Mouse (Mus musculus) frontal cortex, postnatal 10 days (tissue): ENCODE measurements around the gene Fbxo47.
"Not testable (repeated sequence)": the region's sequence is repeated elsewhere in the genome, so short reads cannot be mapped to it uniquely, and the experiment has no call there.

Experiments used
- DNase-seq, 2 experiments: peaks; one replicate each; pipeline ENCODE4 v3.0.0; 2022; ENCODE audit warnings: low spot score in 2 of 2, mixed read lengths in 1 of 2

Gene Fbxo47

GRCm38 (mm10) chr11:97880362-97880761 lies 3.6 kb downstream of the Fbxo47 start:
- DNase-seq, result no peak

GRCm38 (mm10) chr11:97877341-97877740 lies 6.6 kb downstream of the Fbxo47 start:
- DNase-seq, result no peak

- DNase-seq, result no peak
These were observed 9.6 kb downstream of the Fbxo47 start for GRCm38 (mm10) chr11:97874396-97874795.

- not testable (repeated sequence) for DNase-seq
These were observed 11.6 kb downstream of the Fbxo47 start for GRCm38 (mm10) chr11:97872378-97872777.

- no peak for DNase-seq
These were observed 16.4 kb downstream of the Fbxo47 start for GRCm38 (mm10) chr11:97867591-97867990.

GRCm38 (mm10) chr11:97866091-97866888 lies 17.7 kb downstream of the Fbxo47 start:
- no peak for DNase-seq

GRCm38 (mm10) chr11:97865421-97865820 lies 18.5 kb downstream of the Fbxo47 start:
- DNase-seq, result no peak

- DNase-seq, result no peak
These were observed 21.8 kb downstream of the Fbxo47 start for GRCm38 (mm10) chr11:97862148-97862547.

GRCm38 (mm10) chr11:97855473-97855872 lies 28.5 kb downstream of the Fbxo47 start:
- no peak for DNase-seq

GRCm38 (mm10) chr11:97851601-97852000 lies 32.4 kb downstream of the Fbxo47 start:
- no peak for DNase-seq

- DNase-seq, result no peak
These were observed 33.6 kb downstream of the Fbxo47 start for GRCm38 (mm10) chr11:97850367-97850766.

- DNase-seq, result no peak
These were observed 42.0 kb downstream of the Fbxo47 start for GRCm38 (mm10) chr11:97842001-97842400.

- peak; percentile 83 to 93 for DNase-seq
These were observed 42.8 kb downstream of the Fbxo47 start for GRCm38 (mm10) chr11:97840991-97841661.

- no peak for DNase-seq
These were observed 43.4 kb downstream of the Fbxo47 start, which contains the start of gene B230217C12Rik for GRCm38 (mm10) chr11:97840539-97840954. B230217C12Rik (plus strand) TSS chr11:97840780.

GRCm38 (mm10) chr11:97840135-97840490 lies 43.8 kb downstream of the Fbxo47 start:
- DNase-seq, result no peak

- DNase-seq, result no peak
These were observed 44.4 kb downstream of the Fbxo47 start for GRCm38 (mm10) chr11:97839441-97840134.

- no peak for DNase-seq
These were observed 45.0 kb downstream of the Fbxo47 start for GRCm38 (mm10) chr11:97838779-97839440.

GRCm38 (mm10) chr11:97837641-97838149 lies 46.3 kb downstream of the Fbxo47 start:
- DNase-seq, result no peak

GRCm38 (mm10) chr11:97837051-97837450 lies 46.9 kb downstream of the Fbxo47 start:
- DNase-seq, result not testable (repeated sequence)

GRCm38 (mm10) chr11:97836541-97836940 lies 47.4 kb downstream of the Fbxo47 start:
- no peak for DNase-seq

- no peak for DNase-seq
These were observed 50.6 kb downstream of the Fbxo47 start for GRCm38 (mm10) chr11:97833352-97833751.

- DNase-seq, result no peak
These were observed 52.0 kb downstream of the Fbxo47 start for GRCm38 (mm10) chr11:97832001-97832400.
